Mouse (Mus musculus) spleen, adult 2 months (tissue): ENCODE data around the gene Mettl27.

ENCODE experiments used
- CTCF ChIP-seq: fragments of 200-500 bp; IDR thresholded peaks from 2 replicates; pipeline ENCODE4 v1.5.1; 2011; ENCODE audit warnings: mild to moderate bottlenecking, inconsistent platforms; ENCODE audit not compliant: insufficient read depth, insufficient read length, insufficient replicate concordance; ENCODE audit errors: extremely low read depth
- POLR2A ChIP-seq: fragments of 200-500 bp; IDR thresholded peaks from 2 replicates; pipeline ENCODE4 v1.6.1; 2011; ENCODE audit warnings: low read depth, low read length, inconsistent platforms

DNA sequence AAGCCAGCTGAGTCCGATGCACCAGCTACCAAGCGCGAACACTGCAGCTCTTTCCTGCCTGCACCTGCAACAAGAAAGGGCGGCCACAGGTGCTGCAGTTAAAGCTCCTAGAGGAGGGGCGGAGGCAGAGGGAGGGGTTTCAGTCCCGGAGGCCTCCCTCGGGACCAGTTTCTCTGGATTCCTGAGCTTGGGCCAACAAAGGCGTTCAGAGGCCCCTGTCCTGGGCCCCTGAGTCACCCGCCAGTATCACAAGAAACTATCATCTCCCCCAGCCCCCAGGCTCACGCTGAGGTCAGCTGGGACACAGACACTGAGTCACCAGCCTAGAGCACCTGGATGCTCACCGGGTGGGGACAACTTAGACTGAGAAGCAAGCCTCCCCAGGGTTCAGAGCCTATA, 14.7 kb downstream of the Mettl27 start, which contains the start of gene Cldn4:
- TF ChIP-seq POLR2A (no peak), CTCF (no peak)
